Mouse (Mus musculus) stomach, embryonic 14.5 days (tissue): ENCODE measurements around the gene Rbm7. TPM values are rescaled to one million over a fixed set of nuclear protein-coding genes. Genes with fewer than 3 reads are reported as not detected.
"Not testable (repeated sequence)": the region's sequence is repeated elsewhere in the genome, so short reads cannot be mapped to it uniquely, and the experiment has no call there.

Source experiments
- ATAC-seq: fragments of 200-750 bp; cut with Nextera tagmentation; 2 replicates; pipeline ENCODE4 v1.8.0; 2017; ENCODE audit warnings: low read depth, moderate TSS enrichment; ENCODE audit not compliant: insufficient number of reproducible peaks, insufficient read depth, low FRiP score
- H3K27ac ChIP-seq: fragments of 300-500 bp; sonication (generic); 2 replicates; pipeline ENCODE4 v1.5.1; 2014; ENCODE audit warnings: mild to moderate bottlenecking, low read length, moderate library complexity, mixed read lengths
- H3K27me3 ChIP-seq: fragments of 300-500 bp; sonication (generic); 2 replicates; pipeline ENCODE4 v1.6.1; 2014; ENCODE audit warnings: low read length, control low read depth, mixed read lengths; ENCODE audit not compliant: control insufficient read depth, insufficient read depth
- H3K36me3 ChIP-seq: fragments of 300-500 bp; sonication (generic); 2 replicates; pipeline ENCODE4 v1.6.1; 2014; ENCODE audit warnings: mild to moderate bottlenecking, control low read depth, low read length, moderate library complexity, mixed read lengths; ENCODE audit not compliant: control insufficient read depth, insufficient read depth
- H3K4me1 ChIP-seq: fragments of 300-500 bp; sonication (generic); 2 replicates; pipeline ENCODE4 v1.6.1; 2014; ENCODE audit warnings: low read length, control low read depth, mixed read lengths; ENCODE audit not compliant: control insufficient read depth, insufficient read depth
- H3K4me2 ChIP-seq: fragments of 300-500 bp; sonication (generic); replicated peaks from 2 replicates; pipeline ENCODE4 v1.6.1; 2014; ENCODE audit warnings: low read depth, low read length, control low read depth
- H3K4me3 ChIP-seq: fragments of 300-500 bp; sonication (generic); 2 replicates; pipeline ENCODE4 v1.5.1; 2014; ENCODE audit warnings: low read depth, low read length, control low read depth
- H3K9ac ChIP-seq: fragments of 300-500 bp; sonication (generic); replicated peaks from 2 replicates; pipeline ENCODE4 v1.6.1; 2014; ENCODE audit warnings: low read depth, mild to moderate bottlenecking, control low read depth, low read length, moderate library complexity, mixed read lengths
- H3K9me3 ChIP-seq: fragments of 300-500 bp; sonication (generic); 2 replicates; pipeline ENCODE4 v1.6.1; 2016; ENCODE audit warnings: low read depth, low read length, control low read depth; ENCODE audit not compliant: control insufficient read depth
- WGBS: fragments of 180-500 bp; shearing (Covaris S2); extraction: QIAGEN DNeasy Blood & Tissue Kit; methylation state at CpG from one replicate; pipeline ENCODE4 v1.1.7; 2014; 5-methylcytosine and 5-hydroxymethylcytosine counted together
- polyA plus RNA-seq: library from polyadenylated mRNA; unstranded; fragments of >200 nt; fragmentation: Nextera tagmentation; extraction: Ambion mirVana; gene quantifications from 2 replicates; pipeline ENCODE4 v1.2.1, GENCODE M21; 2014

Rbm7 gene
- polyA plus RNA-seq = 116 and 123 TPM in 2 replicates

DNA sequence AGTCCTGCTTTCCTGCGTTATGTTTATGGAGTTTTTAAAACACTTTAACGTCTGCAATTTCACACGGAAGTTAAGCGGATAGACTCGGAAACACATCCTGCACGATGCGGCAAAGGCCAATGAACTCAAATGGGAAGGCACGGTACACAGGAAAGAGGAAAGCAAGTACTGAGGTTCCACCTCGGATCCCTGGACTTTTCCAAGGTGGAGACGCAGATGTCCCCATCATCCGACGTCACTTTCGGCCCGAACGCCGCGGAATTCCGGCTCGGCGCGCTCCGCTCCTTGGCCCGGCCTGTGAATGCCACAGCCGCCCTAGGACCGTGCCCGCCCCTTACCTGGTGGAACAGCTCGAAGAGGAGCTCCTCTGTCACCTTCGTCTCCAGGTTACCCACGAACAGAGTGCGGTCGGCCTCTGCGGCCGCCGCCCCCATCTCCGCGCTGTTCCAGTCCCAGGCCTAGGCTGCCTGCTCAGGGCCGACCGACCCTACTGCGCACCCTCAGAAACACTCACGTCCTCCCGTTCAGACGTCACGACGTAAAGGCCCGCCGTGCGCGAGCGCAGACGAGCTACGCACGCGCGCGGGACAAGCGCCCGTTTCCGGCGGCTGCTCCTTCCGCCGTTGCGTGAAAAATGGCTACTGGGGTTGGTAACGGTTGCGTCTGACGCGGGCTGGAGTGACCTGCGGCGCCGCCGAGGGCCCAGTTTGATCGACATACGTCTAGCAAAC lies at the start of gene Rbm7, which contains the start of gene Gm5617:
TSS of gene Rbm7 (minus strand) at position 483 of the 731 bp plus-strand sequence.
TSS of gene Gm5617 (plus strand) at position 626 of the 731 bp plus-strand sequence.
- peak within 1 kb of the TSS; percentile 80 for H3K4me2 ChIP-seq
- H3K9me3 ChIP-seq = peaks cover 3% of the 10 kb centered on the region; the same call in 1 of the 2 replicates
- peaks cover 10% of the 10 kb centered on the region; the same call in 1 of the 2 replicates for H3K4me1 ChIP-seq
- no peaks in the 10 kb centered on the region for H3K27me3 ChIP-seq
- peak within 1 kb of the TSS; percentile 95 for H3K9ac ChIP-seq
- H3K4me3 ChIP-seq = peak within 1 kb of the TSS; percentile 89
- under 1% methylated on average over 72 of the region's 72 CpGs for WGBS
- peak within 1 kb of the TSS; percentile 82 for H3K27ac ChIP-seq
- ATAC-seq = peak; percentile 100
- H3K36me3 ChIP-seq = peaks cover 30% of the 10 kb centered on the region

- no peaks in the 10 kb centered on the region for H3K4me1 ChIP-seq
- H3K9me3 ChIP-seq = no peaks in the 10 kb centered on the region
- no peaks in the 10 kb centered on the region for H3K36me3 ChIP-seq
- H3K27me3 ChIP-seq = no peaks in the 10 kb centered on the region
- WGBS = 12% methylated on average over 12 of the region's 12 CpGs
- no peak overlapping the region; the same call in 1 of the 2 replicates for H3K4me3 ChIP-seq
- no peak overlapping the region for H3K27ac ChIP-seq
- H3K4me2 ChIP-seq = peak overlapping the region; percentile 24; the same call in 1 of the 2 replicates
- ATAC-seq = no peak
- H3K9ac ChIP-seq = no peak overlapping the region
Observed at GRCm38 (mm10) chr9:48538688-48539087, 43.6 kb upstream of the Rbm7 start.

DNA sequence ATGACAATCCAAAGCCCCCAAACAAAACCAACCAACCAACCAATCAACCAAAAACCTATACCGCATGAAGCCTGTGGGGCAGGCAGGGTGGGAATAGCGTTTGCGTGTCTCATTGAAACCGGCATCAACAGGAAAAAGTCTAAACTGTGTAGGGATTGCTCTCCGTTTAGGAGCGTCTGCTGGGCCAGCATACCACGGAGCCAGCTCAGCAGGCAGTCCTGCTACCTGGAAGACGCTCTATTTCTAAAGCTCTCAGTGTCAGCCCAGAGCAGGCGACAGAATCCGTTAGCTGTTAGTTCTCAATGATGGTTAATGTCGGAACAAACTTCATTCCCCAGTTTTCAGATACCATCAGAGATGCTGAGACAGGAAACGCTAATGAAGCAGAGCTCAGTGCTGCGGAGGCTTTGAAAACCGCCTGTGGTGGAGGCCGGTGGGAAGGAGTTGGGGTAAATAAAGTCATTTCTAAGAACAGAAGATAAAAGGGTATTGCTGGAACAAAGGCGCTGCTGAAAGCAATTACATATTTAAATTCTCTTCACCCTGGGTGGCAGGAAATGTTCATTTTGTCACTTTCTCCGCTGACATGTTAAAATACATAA lies 43.0 kb upstream of the Rbm7 start:
- Histone ChIP-seq H3K36me3 (no peaks in the 10 kb centered on the region), H3K4me2 (peak overlapping the region; percentile 24; the same call in 1 of the 2 replicates), H3K27ac (no peak overlapping the region), H3K4me1 (no peaks in the 10 kb centered on the region), H3K27me3 (no peaks in the 10 kb centered on the region), H3K9ac (no peak overlapping the region), H3K9me3 (no peaks in the 10 kb centered on the region), H3K4me3 (no peak overlapping the region)
- no peak for ATAC-seq
- WGBS = 3% methylated on average over 17 of the region's 17 CpGs

- H3K27me3 ChIP-seq, H3K4me3 ChIP-seq, H3K27ac ChIP-seq, H3K4me2 ChIP-seq, H3K36me3 ChIP-seq, ATAC-seq, H3K9me3 ChIP-seq, H3K4me1 ChIP-seq, H3K9ac ChIP-seq: not testable (repeated sequence)
- 46% methylated on average over 1 of the region's 1 CpGs for WGBS
Observed at GRCm38 (mm10) chr9:48537616-48538015, 42.5 kb upstream of the Rbm7 start.

DNA sequence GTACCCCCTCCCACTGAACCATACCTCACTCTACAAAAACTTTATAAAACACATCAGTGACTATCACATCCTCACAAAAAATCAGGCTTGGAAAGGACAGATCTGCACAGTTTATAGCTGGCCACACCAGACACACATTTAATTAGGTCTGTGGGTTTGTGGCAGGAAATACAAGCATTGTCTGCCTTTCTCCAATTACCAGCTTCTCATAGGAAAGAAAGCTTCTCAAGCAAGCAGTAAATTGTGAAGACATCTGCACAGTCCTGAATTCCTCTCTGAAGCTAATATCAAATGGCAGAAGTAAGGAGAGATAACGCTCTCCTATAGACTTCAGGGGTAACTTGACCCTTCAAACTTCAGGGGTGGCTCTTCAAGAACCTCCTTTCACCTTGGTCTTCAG lies 41.3 kb upstream of the Rbm7 start:
- no peaks in the 10 kb centered on the region for H3K4me1 ChIP-seq
- 63% methylated on average over 1 of the region's 1 CpGs for WGBS
- no peak for ATAC-seq
- H3K4me2 ChIP-seq = no peak overlapping the region
- H3K4me3 ChIP-seq = no peak overlapping the region
- no peaks in the 10 kb centered on the region for H3K9me3 ChIP-seq
- no peaks in the 10 kb centered on the region for H3K36me3 ChIP-seq
- no peaks in the 10 kb centered on the region for H3K27me3 ChIP-seq
- no peak overlapping the region for H3K27ac ChIP-seq
- H3K9ac ChIP-seq = no peak overlapping the region

DNA sequence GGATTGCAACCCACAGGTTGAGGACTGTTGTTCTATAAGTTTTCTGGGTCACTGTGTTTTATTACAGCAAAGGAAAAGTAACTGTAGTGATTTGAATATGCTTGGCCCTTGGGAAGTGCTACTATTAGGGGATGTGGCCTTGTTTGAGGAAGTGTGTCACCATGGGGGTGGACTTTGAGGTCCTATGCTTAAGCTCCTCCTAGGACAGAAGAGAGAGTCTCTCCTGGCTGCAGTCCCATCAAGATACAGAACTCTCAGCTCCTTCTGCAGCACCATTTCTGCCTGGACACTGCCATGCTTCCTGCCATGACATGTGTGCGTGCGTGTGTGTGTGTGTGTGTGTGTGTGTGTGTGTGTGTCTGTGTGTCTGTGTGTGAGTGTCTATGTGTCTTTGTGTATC lies 37.6 kb upstream of the Rbm7 start:
- ATAC-seq = no peak
- H3K27ac ChIP-seq = no peak overlapping the region
- H3K4me1 ChIP-seq = no peaks in the 10 kb centered on the region
- H3K9ac ChIP-seq = no peak overlapping the region
- no peak overlapping the region for H3K4me2 ChIP-seq
- WGBS = 78% methylated on average over 2 of the region's 2 CpGs
- H3K4me3 ChIP-seq = no peak overlapping the region
- no peaks in the 10 kb centered on the region for H3K9me3 ChIP-seq
- no peaks in the 10 kb centered on the region for H3K36me3 ChIP-seq
- no peaks in the 10 kb centered on the region for H3K27me3 ChIP-seq

GRCm38 (mm10) chr9:48532203-48532602 lies 37.1 kb upstream of the Rbm7 start:
- 72% methylated on average over 3 of the region's 3 CpGs for WGBS
- ATAC-seq = no peak

DNA sequence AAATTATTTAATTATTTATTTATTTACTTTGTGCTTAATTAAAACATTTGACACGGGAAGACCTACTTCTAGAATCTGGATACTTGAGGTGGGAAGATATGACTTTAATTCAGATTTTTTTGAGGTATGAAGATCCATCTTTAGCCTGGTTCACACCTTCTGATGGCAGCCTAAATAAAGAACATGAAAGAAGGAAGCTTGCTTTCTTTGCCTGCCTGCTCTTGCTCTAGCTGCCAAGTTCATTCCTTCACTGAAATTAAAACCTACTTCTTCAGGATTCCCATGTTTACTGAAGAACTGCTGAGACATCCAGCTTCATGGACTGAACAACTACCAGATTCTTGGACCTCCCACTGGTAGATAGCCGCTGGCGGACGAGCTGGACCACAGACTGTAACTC lies 36.2 kb upstream of the Rbm7 start:
- H3K9ac ChIP-seq = no peak overlapping the region
- no peaks in the 10 kb centered on the region for H3K36me3 ChIP-seq
- H3K4me1 ChIP-seq = no peaks in the 10 kb centered on the region
- H3K9me3 ChIP-seq = no peaks in the 10 kb centered on the region
- ATAC-seq = no peak
- H3K4me3 ChIP-seq = no peak overlapping the region
- H3K27me3 ChIP-seq = no peaks in the 10 kb centered on the region
- H3K27ac ChIP-seq = no peak overlapping the region
- no peak overlapping the region for H3K4me2 ChIP-seq
- WGBS = 79% methylated on average over 4 of the region's 4 CpGs

More at GRCm38 (mm10) chr9:48532203-48532602, 37.1 kb upstream of the Rbm7 start:
- no peak overlapping the region for H3K27ac ChIP-seq
- H3K9me3 ChIP-seq = no peaks in the 10 kb centered on the region
- no peaks in the 10 kb centered on the region for H3K36me3 ChIP-seq
- H3K9ac ChIP-seq = no peak overlapping the region
- H3K4me1 ChIP-seq = no peaks in the 10 kb centered on the region
- H3K27me3 ChIP-seq = no peaks in the 10 kb centered on the region
- no peak overlapping the region for H3K4me3 ChIP-seq
- no peak overlapping the region for H3K4me2 ChIP-seq
